Mouse (Mus musculus) cerebellum, adult 2 months (tissue): Measurements from ENCODE around the gene Lsamp. TPM values are rescaled to one million over a fixed set of nuclear protein-coding genes. Genes with fewer than 3 reads are reported as not detected.

Source experiments
- DNase-seq, 2 experiments: peaks; one replicate each; pipeline ENCODE4 v3.0.0; 2021
- H3K27ac ChIP-seq: fragments of 200-500 bp; 2 replicates; pipeline ENCODE4 v1.5.1; 2012; ENCODE audit warnings: low read length, control low read depth, inconsistent platforms; ENCODE audit not compliant: insufficient read depth
- H3K27me3 ChIP-seq: fragments of 200-500 bp; 2 replicates; pipeline ENCODE4 v1.6.1; 2012; ENCODE audit warnings: inconsistent platforms, mild to moderate bottlenecking, low read length, moderate library complexity; ENCODE audit not compliant: control insufficient read depth, insufficient read depth
- H3K4me1 ChIP-seq: fragments of 200-500 bp; 2 replicates; pipeline ENCODE4 v1.6.1; 2011; ENCODE audit warnings: low read length; ENCODE audit not compliant: control insufficient read depth, insufficient read depth
- H3K4me3 ChIP-seq: fragments of 200-500 bp; replicated peaks from 2 replicates; pipeline ENCODE3; 2011; ENCODE audit warnings: mild to moderate bottlenecking, low read depth, low read length, control low read depth; ENCODE audit not compliant: insufficient read depth
- CTCF ChIP-seq: fragments of 200-500 bp; IDR thresholded peaks from 2 replicates; pipeline ENCODE4 v1.5.1; 2011; ENCODE audit warnings: low read depth, mild to moderate bottlenecking, control low read depth, low read length, moderate library complexity, borderline replicate concordance; ENCODE audit not compliant: insufficient read depth
- POLR2A ChIP-seq: fragments of 200-500 bp; IDR thresholded peaks from 2 replicates; pipeline ENCODE4 v1.6.1; 2011; ENCODE audit warnings: low read length, control low read depth, borderline replicate concordance; ENCODE audit not compliant: insufficient read depth
- WGBS: fragments of 180-500 bp; shearing (Covaris S2); methylation state at CpG from one replicate; pipeline ENCODE4 v1.1.7; 2018; 5-methylcytosine and 5-hydroxymethylcytosine counted together
- polyA plus RNA-seq: library from polyadenylated mRNA; depleted of rRNA; stranded (reverse); fragments of >200 nt; gene quantifications from 2 replicates; pipeline ENCODE4 v1.2.3, GENCODE M21; 2012

Gene Lsamp
- polyA plus RNA-seq, 1 experiment, result 143 TPM

DNA sequence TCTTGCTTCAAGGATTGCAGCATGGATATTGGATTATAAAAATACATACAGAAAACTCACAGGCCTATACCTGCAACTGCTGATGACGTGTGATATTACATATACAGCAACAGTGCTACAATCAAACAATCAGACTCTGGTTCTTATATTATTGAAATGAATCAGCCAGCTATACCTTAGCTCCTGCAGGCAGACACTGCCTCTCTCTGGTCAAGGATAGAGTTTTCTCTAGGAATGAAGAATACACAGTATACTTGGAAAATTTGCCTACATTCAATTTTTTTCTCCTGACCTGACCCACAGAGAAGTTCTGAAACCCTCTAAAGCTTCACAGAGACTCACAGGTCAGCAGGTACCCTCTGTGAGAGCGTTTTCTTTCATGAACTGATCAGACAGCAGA is 1105.9 kb downstream of the Lsamp start:
- H3K4me3 ChIP-seq, result no peak overlapping the region
- TF ChIP-seq POLR2A (no peak), CTCF (no peak)
- 78% methylated on average over 2 of the region's 2 CpGs for WGBS
- no peak overlapping the region for H3K27ac ChIP-seq
- H3K27me3 ChIP-seq, result no peaks in the 10 kb centered on the region; the same call in 1 of the 2 replicates
- no peak for DNase-seq
- no peaks in the 10 kb centered on the region for H3K4me1 ChIP-seq

DNA sequence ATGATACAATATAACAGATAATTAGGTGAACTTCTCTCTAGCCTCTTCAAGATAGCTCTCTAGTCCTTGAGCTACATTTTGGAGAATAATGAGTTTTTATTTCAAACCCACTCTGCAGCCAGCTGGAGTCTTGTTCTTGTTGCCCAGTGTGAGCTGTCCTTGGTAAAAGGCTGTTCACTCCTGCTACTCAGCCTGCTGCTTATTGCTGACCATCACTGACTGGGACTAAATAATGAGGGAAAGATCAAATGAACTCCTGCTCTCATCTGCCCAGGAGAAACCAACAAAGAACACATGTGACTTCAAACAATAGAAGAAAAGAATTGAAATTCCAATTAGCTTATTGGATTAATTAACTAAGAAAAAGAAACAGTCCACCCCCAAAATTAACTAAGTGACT is 1107.1 kb downstream of the Lsamp start:
- no peaks in the 10 kb centered on the region for H3K4me1 ChIP-seq
- TF ChIP-seq CTCF (no peak), POLR2A (no peak)
- no peak for DNase-seq
- H3K27ac ChIP-seq, result no peak overlapping the region
- no peaks in the 10 kb centered on the region; the same call in 1 of the 2 replicates for H3K27me3 ChIP-seq
- no peak overlapping the region for H3K4me3 ChIP-seq

DNA sequence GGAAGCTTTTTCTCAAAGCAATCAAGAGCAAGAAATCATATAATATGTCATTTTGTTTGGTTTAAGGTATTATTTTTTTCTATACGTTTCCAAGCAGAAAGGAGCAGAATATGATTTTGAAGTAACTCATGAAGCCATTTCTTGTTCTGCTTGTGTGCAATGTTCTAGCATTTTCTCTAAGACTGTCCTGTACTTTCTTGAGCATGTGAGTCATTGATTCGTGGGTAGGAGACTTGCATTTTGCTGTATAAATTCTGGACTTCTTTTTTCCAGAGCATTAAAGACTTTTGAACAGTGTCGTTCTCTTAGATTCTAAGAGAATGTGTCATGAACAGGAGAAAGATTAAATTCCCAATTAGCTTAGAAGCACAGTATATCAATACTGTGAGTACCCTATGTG is 1118.6 kb downstream of the Lsamp start:
- no peak for DNase-seq
- Histone ChIP-seq H3K27me3 (no peaks in the 10 kb centered on the region), H3K27ac (no peak overlapping the region), H3K4me1 (no peaks in the 10 kb centered on the region), H3K4me3 (no peak overlapping the region)
- WGBS, result 82% methylated on average over 3 of the region's 3 CpGs
- TF ChIP-seq CTCF (no peak), POLR2A (no peak)

DNA sequence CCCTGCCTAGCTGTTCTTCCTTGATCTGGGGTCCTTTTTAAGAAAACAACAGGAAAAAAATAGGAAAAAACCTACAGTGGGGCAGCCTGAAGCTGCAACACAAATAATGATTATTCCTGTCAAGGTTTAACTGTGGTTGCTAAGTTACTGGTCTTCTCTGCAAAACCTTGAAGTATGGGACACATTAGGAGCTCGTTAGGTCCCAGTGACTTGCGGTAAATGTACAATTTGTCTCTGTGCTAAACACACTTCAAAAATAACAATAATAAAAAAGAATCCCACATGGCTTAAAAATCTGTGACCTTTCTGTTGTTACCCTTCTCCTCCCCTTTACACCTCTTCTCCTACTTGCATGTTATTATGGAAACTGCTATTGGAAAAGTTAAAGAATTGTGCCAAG is 1140.2 kb downstream of the Lsamp start:
- H3K27ac ChIP-seq, result no peak overlapping the region
- no peak for DNase-seq
- WGBS, result 92% methylated on average over 2 of the region's 2 CpGs
- no peak for TF ChIP-seq POLR2A
- no peak for TF ChIP-seq CTCF
- H3K27me3 ChIP-seq, result no peaks in the 10 kb centered on the region
- H3K4me3 ChIP-seq, result no peak overlapping the region
- no peaks in the 10 kb centered on the region for H3K4me1 ChIP-seq

DNA sequence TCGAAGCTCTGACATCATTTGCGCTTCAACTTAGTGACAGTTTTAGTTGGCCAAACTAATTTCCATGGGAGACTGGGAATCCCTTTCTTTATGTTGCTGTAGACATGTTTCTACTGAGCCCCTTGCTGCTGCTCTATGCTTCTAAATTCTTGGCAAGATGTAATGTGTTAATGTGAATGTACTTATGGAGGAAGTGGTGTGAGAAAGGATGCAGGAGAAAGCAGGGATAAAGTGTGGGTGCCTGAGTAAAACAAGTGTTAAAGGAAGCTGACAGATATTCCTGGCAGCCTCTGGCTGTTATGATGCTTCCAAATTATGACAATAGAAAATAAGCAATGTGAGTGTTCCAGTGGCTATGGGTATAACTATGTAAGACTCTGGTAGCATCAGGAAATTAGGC is 1140.9 kb downstream of the Lsamp start:
- Histone ChIP-seq H3K27ac (no peak overlapping the region), H3K27me3 (no peaks in the 10 kb centered on the region), H3K4me1 (no peaks in the 10 kb centered on the region), H3K4me3 (no peak overlapping the region)
- 85% methylated on average over 2 of the region's 2 CpGs for WGBS
- TF ChIP-seq POLR2A (no peak), CTCF (no peak)
- DNase-seq, result no peak

DNA sequence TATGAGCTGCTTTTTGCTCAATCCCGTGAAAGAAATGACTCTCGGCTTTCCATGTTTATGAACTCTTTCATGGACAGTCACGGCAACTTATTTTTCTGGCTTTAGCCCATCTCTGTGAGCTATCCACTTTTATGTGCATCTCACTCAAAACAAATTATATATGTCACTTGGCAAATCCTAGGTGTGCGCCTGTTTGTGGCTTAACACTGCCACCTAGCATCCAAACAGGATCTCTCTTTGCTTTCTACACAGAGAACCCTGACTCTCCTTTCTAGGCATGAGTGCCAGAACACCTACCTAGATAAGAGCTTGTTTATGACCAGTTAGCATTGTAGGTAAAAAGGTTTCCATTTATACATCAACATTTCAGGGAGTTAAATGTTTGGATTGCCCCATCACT is 1146.9 kb downstream of the Lsamp start:
- no peak for TF ChIP-seq POLR2A
- peak; percentile 38; the same call in 1 of the 2 replicates for TF ChIP-seq CTCF
- whole genome bisulfite sequencing, result 18% methylated on average over 4 of the region's 4 CpGs

DNA sequence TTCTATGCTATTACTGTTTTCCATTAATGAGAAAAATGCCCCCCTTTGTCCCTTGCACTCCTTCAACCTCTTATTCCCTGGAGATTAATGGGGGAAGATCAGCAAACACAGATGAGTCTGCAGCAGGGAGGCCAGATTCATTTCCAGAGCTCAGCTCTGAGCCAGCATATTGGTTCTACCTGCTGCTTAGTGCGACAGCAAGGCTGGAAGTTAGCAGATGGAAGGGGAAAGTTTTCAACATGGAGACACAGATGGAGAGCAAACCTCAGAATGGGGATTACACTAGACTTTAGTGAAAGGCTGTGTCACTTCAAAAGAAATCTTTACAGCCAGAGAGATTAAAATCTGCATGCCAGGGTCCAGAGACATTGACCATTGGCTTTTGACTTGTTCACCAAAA is 1188.7 kb downstream of the Lsamp start:
- H3K27me3 ChIP-seq, result no peaks in the 10 kb centered on the region
- WGBS, result 23% methylated on average over 1 of the region's 1 CpGs
- no peaks in the 10 kb centered on the region for H3K4me1 ChIP-seq

More for the DNA sequence above, 1146.9 kb downstream of the Lsamp start:
- Histone ChIP-seq H3K4me1 (no peaks in the 10 kb centered on the region), H3K27ac (no peak overlapping the region), H3K4me3 (no peak overlapping the region), H3K27me3 (no peaks in the 10 kb centered on the region)
- DNase-seq, result peak; percentile 15 to 28

DNA sequence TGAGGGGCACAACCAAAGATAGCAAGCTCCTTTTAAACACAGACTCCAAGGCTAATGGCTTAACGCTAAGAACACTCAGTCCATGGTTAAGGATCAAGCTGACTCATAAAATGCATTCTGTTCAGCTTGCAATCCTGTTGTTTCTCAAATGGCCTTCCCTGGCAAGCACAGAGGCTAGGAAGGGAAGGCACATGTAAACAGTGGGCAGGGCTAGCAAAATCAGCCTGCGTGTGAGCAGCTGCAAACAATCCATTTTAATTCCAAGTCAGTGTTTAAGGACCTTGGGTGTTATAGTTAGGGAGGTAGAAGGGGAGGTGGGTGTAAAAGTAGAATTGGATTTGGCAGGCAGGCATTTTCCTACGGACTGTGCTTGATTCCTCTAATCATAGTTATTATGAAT is 1195.4 kb downstream of the Lsamp start:
- Histone ChIP-seq H3K4me1 (no peaks in the 10 kb centered on the region), H3K27ac (no peak overlapping the region), H3K4me3 (no peak overlapping the region), H3K27me3 (no peaks in the 10 kb centered on the region)
- WGBS, result 41% methylated on average over 3 of the region's 3 CpGs
- TF ChIP-seq CTCF, result no peak
- no peak for TF ChIP-seq POLR2A
- no peak for DNase-seq

More for the DNA sequence above, 1188.7 kb downstream of the Lsamp start:
- TF ChIP-seq POLR2A, result no peak
- no peak for TF ChIP-seq CTCF
- no peak overlapping the region for H3K27ac ChIP-seq
- no peak for DNase-seq
- H3K4me3 ChIP-seq, result no peak overlapping the region
